Mouse (Mus musculus) liver, embryonic 13.5 days (tissue): Measurements from ENCODE around the gene Kank2. TPM values are rescaled to one million over a fixed set of nuclear protein-coding genes. Genes with fewer than 3 reads are reported as not detected.

Experiments used
- ATAC-seq: fragments of 200-750 bp; cut with Nextera tagmentation; 2 replicates; pipeline ENCODE4 v1.8.0; 2017; ENCODE audit warnings: low read depth, mild to moderate bottlenecking, moderate number of reproducible peaks, moderate library complexity
- DNase-seq: peaks from one replicate; pipeline ENCODE4 v3.0.0; 2022
- H3K27ac ChIP-seq: fragments of 300-500 bp; sonication (generic); 2 replicates; pipeline ENCODE4 v1.5.1; 2015; ENCODE audit warnings: moderate library complexity, mild to moderate bottlenecking, inconsistent platforms
- H3K27me3 ChIP-seq: fragments of 300-500 bp; sonication (generic); 2 replicates; pipeline ENCODE4 v1.6.1; 2015; ENCODE audit warnings: mild to moderate bottlenecking, inconsistent platforms
- H3K36me3 ChIP-seq: fragments of 300-500 bp; sonication (generic); 2 replicates; pipeline ENCODE4 v1.6.1; 2015; ENCODE audit warnings: mild to moderate bottlenecking, inconsistent platforms
- H3K4me1 ChIP-seq: fragments of 300-500 bp; sonication (generic); replicated peaks from 2 replicates; pipeline ENCODE4 v1.6.1; 2015; ENCODE audit warnings: inconsistent platforms
- H3K4me2 ChIP-seq: fragments of 300-500 bp; sonication (generic); 2 replicates; pipeline ENCODE4 v1.6.1; 2015; ENCODE audit warnings: inconsistent platforms, mild to moderate bottlenecking, moderate library complexity
- H3K4me3 ChIP-seq: fragments of 300-500 bp; sonication (generic); replicated peaks from 2 replicates; pipeline ENCODE4 v1.5.1; 2015; ENCODE audit warnings: mild to moderate bottlenecking, inconsistent platforms
- H3K9ac ChIP-seq: fragments of 300-500 bp; sonication (generic); 2 replicates; pipeline ENCODE4 v1.6.1; 2015; ENCODE audit warnings: mild to moderate bottlenecking, inconsistent platforms
- H3K9me3 ChIP-seq: fragments of 300-500 bp; sonication (generic); replicated peaks from 2 replicates; pipeline ENCODE4 v1.6.1; 2016; ENCODE audit warnings: inconsistent platforms
- WGBS: fragments of 180-500 bp; shearing (Covaris S2); methylation state at CpG from one replicate; pipeline ENCODE4 v1.1.7; 2015; ENCODE audit not compliant: insufficient replicate concordance; 5-methylcytosine and 5-hydroxymethylcytosine counted together
- polyA plus RNA-seq: library from polyadenylated mRNA; unstranded; fragments of >200 nt; fragmentation: Nextera tagmentation; extraction: Ambion mirVana; gene quantifications from 2 replicates; pipeline ENCODE4 v1.2.1, GENCODE M21; 2015

Kank2 gene
- polyA plus RNA-seq, 1 experiment from 2014 or later: 2.6 TPM

DNA sequence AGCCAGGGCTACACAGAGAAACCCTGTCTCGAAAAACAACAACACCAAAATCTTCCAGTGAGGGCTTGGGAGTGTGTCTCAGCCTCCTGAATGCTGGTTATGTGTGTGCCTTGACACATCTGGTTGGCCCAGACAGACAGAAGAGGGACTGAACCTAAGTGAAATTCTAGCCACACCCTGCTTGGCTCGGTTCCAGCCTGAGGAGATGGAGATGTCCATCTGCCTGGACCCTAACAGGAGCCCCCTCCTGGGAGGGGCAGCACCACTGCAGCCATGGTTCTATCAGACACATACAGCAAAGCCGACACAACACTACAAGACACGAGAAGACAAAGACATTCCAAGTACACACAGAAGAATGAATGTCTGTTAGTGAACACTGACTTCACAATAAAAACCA, 19.6 kb upstream of the Kank2 start:
- no peak overlapping the region for H3K27ac ChIP-seq
- ATAC-seq (no peak), DNase-seq (no peak)
- no peaks in the 10 kb centered on the region for H3K27me3 ChIP-seq
- no peak overlapping the region for H3K4me3 ChIP-seq
- H3K36me3 ChIP-seq: 0 out of 2 replicates have a peak, but pooled peaks cover 4% of the 10 kb centered on the region
- H3K9ac ChIP-seq: no peak overlapping the region
- peaks cover 18% of the 10 kb centered on the region for H3K4me1 ChIP-seq
- no peaks in the 10 kb centered on the region for H3K9me3 ChIP-seq
- WGBS: 51% methylated on average over 4 of the region's 4 CpGs
- no peak overlapping the region for H3K4me2 ChIP-seq

DNA sequence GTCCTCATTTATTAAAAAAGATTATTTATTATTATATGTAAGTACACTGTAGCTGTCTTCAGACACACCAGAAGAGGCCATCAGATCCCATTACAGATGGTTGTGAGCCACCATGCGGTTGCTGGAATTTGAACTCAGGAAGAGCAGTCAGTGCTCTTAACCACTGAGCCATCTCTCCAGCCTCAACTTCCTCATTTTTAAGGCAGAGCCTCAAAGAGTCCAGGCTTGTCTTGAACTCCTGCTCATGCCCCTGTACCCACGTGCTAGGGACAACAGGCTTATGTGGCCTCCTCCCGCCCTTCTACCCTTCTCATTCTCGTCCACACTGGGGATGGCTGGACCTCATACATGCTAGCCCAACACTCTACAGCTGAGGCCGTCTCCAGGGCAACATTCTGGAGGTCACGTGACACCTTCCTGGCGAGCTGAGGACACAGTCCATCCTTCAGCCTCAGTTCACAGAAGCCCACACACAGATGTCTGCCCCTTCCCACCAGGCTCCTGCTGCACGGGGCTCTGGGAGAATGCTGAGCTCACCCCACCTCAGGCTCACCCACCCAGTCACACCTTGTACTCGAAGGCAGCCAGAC, 18.3 kb upstream of the Kank2 start:
- Histone ChIP-seq H3K27me3 (no peaks in the 10 kb centered on the region), H3K4me3 (no peak overlapping the region), H3K36me3 (0 out of 2 replicates have a peak, but pooled peaks cover 4% of the 10 kb centered on the region), H3K4me2 (no peak overlapping the region), H3K4me1 (peaks cover 18% of the 10 kb centered on the region), H3K9ac (no peak overlapping the region), H3K9me3 (no peaks in the 10 kb centered on the region), H3K27ac (no peak overlapping the region)
- no peak for DNase-seq
- WGBS: 45% methylated on average over 9 of the region's 9 CpGs
- ATAC-seq: peak; percentile 50; the same call in 1 of the 2 replicates

DNA sequence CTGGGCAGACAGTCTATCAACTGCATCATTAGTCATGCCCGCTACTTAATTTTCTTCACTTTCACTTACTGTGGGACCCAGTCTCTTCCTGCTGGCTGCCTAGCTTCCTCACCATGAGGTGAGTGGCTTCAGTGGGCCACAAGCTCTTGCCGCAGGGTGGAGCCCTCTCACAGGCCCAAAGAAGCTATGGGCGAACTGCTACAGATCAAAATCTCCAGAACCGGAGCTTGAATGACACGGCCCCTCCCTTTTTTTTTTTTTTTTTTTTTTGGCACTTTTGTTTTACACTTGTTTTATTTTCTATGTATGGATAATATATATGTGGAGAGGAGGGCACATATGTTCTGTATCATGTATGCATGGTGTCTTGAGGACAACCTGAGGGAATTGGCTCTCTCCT, 12.6 kb upstream of the Kank2 start:
- H3K9ac ChIP-seq: no peak overlapping the region
- H3K4me3 ChIP-seq: no peak overlapping the region
- H3K27ac ChIP-seq: no peak overlapping the region
- no peak for DNase-seq
- no peaks in the 10 kb centered on the region for H3K27me3 ChIP-seq
- 55% methylated on average over 5 of the region's 5 CpGs for WGBS
- peaks cover 14% of the 10 kb centered on the region for H3K4me1 ChIP-seq
- H3K4me2 ChIP-seq: no peak overlapping the region
- no peak for ATAC-seq
- 0 out of 2 replicates have a peak, but pooled peaks cover 4% of the 10 kb centered on the region for H3K36me3 ChIP-seq
- H3K9me3 ChIP-seq: no peaks in the 10 kb centered on the region

DNA sequence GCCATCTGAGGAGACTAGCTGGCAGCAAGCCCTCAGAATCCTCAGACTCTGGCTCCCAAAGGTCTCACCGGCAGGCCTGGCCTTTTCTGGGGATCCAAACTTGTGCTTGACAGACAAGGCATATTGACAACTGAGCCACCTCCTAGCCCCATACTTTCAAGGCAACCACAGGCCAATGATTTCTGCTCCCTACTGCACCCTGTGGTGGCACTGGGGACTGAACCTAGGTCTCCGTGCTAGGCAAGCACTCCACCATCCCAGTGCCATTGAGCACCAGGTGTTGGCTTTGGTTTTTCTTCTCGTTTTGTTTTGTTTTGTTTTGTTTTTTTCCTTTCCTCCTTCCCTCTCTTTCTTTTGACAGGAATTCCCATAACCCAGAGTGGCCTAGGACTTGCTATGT, 10.0 kb upstream of the Kank2 start:
- ATAC-seq (no peak), DNase-seq (no peak)

DNA sequence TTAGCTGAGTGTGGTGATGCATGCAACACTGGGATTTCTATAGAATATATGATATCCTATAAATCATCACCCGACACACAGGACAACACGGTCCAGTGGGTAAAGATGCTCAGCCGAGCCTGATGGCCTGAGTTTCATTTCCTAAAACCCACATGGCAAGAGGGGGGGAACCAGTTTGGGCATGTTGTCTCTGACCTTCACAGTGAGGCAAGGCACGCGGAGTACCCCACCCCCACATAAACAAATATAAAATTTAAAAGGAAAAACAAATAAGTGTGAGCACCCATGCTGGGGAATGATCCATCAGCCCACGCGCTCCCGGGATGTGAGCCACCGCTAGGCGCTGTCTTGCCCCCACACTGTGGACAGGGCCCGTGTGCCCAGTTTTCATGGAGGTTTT, 8.4 kb upstream of the Kank2 start:
- H3K4me3 ChIP-seq: no peak overlapping the region
- H3K27me3 ChIP-seq: no peaks in the 10 kb centered on the region
- no peak overlapping the region for H3K4me2 ChIP-seq
- WGBS: 77% methylated on average over 11 of the region's 11 CpGs
- peak overlapping the region; percentile 73 for H3K27ac ChIP-seq
- H3K4me1 ChIP-seq: peaks cover 26% of the 10 kb centered on the region
- ATAC-seq: no peak
- no peaks in the 10 kb centered on the region for H3K36me3 ChIP-seq
- H3K9me3 ChIP-seq: no peaks in the 10 kb centered on the region
- no peak for DNase-seq
- H3K9ac ChIP-seq: no peak overlapping the region

More for the DNA sequence above, 10.0 kb upstream of the Kank2 start:
- H3K4me1 ChIP-seq: peaks cover 26% of the 10 kb centered on the region
- no peaks in the 10 kb centered on the region for H3K27me3 ChIP-seq
- H3K4me2 ChIP-seq: no peak overlapping the region
- H3K36me3 ChIP-seq: no peaks in the 10 kb centered on the region
- no peak overlapping the region for H3K4me3 ChIP-seq
- no peaks in the 10 kb centered on the region for H3K9me3 ChIP-seq
- 47% methylated on average over 3 of the region's 3 CpGs for WGBS
- peak overlapping the region; percentile 39; the same call in 1 of the 2 replicates for H3K27ac ChIP-seq
- no peak overlapping the region for H3K9ac ChIP-seq

DNA sequence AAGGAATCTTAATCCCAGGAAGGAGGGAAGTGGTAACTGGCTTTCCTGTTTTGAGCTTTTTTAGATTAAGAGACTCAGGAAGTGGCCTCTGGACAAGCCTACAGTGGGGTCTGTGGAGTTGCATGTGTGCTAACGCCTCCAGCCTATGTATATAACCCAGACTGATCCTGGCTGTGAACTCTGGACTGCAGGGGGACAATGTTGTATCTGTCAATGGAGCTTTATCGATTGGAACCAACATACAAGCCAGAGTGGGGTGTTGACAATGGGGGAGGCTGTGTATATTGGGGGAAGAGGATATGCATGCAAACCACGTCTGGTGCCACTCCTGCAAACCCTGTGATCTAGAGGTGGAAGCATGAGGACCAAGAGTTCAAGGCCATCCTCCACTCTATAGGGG, 7.8 kb upstream of the Kank2 start:
- WGBS: 23% methylated on average over 3 of the region's 3 CpGs
- H3K4me1 ChIP-seq: peaks cover 26% of the 10 kb centered on the region
- ATAC-seq (peak; percentile 76), DNase-seq (no peak)
- H3K9me3 ChIP-seq: no peaks in the 10 kb centered on the region
- no peak overlapping the region for H3K4me2 ChIP-seq
- H3K9ac ChIP-seq: no peak overlapping the region
- peak overlapping the region; percentile 73 for H3K27ac ChIP-seq
- H3K27me3 ChIP-seq: no peaks in the 10 kb centered on the region
- no peak overlapping the region for H3K4me3 ChIP-seq
- H3K36me3 ChIP-seq: no peaks in the 10 kb centered on the region

DNA sequence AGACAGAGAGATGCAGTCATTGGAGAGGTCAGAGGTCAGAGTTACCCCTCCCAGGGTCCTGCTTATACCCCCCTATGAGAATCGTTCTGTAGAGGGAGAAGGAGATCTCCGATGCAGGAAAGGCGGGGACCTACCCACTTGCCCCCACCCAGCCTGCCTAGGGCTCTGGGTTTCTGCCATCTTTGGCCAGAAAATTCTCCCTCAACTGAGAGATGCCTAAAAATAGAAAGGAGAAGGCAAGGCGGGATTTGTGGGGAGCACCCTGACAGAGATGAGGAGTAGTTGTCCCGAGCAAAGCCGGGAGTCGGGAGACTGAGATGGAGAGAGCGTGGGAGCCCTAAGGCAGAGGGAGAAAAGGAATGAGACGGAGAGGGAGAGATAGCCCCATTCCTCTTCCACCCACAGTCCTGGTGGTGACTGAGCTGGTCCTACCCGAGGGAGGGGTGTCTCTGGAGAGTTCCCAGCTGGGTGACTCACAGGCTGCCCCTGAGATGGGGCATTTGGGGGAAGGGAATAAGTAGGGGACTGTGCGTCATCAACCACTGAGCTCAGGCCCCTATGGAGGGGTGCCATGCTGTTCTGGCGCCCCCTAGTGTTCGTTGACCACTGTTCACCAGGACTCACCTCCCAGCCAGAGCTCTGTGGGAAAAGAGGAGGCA, 5.6 kb upstream of the Kank2 start:
- ATAC-seq: peak; percentile 56
- WGBS: 35% methylated on average over 13 of the region's 13 CpGs
- H3K27me3 ChIP-seq: no peaks in the 10 kb centered on the region
- DNase-seq: peak; percentile 51
- peaks cover 33% of the 10 kb centered on the region for H3K4me1 ChIP-seq
- no peak overlapping the region for H3K27ac ChIP-seq
- no peak overlapping the region for H3K4me3 ChIP-seq
- no peak overlapping the region for H3K4me2 ChIP-seq
- no peaks in the 10 kb centered on the region for H3K9me3 ChIP-seq
- H3K36me3 ChIP-seq: no peaks in the 10 kb centered on the region
- no peak overlapping the region for H3K9ac ChIP-seq

DNA sequence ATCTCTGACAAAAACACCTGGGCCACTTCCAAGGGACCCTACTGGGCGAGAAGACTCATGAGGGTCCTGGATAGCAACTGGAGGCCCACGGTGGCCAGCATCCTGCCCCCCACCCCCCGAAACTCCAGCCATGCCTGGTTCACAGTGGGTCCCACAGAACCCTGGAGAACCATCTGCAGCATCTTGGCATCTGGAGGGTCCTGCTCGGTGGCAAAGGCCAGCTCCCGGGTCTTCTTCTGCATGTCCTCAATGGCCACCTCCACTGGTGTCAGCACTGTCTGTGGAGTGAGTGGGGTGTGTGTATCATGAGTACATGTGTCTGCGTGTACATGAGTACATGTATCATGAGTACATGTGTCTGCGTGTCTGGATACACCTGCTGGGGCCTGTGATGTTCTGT, 3.0 kb upstream of the Kank2 start:
- no peaks in the 10 kb centered on the region for H3K9me3 ChIP-seq
- H3K27me3 ChIP-seq: peaks cover 13% of the 10 kb centered on the region; the same call in 1 of the 2 replicates
- H3K36me3 ChIP-seq: no peaks in the 10 kb centered on the region
- H3K4me1 ChIP-seq: peaks cover 48% of the 10 kb centered on the region
- H3K4me2 ChIP-seq: no peak overlapping the region
- H3K27ac ChIP-seq: no peak overlapping the region
- no peak for ATAC-seq
- H3K9ac ChIP-seq: no peak overlapping the region
- WGBS: 64% methylated on average over 7 of the region's 7 CpGs
- no peak for DNase-seq
- H3K4me3 ChIP-seq: no peak overlapping the region

DNA sequence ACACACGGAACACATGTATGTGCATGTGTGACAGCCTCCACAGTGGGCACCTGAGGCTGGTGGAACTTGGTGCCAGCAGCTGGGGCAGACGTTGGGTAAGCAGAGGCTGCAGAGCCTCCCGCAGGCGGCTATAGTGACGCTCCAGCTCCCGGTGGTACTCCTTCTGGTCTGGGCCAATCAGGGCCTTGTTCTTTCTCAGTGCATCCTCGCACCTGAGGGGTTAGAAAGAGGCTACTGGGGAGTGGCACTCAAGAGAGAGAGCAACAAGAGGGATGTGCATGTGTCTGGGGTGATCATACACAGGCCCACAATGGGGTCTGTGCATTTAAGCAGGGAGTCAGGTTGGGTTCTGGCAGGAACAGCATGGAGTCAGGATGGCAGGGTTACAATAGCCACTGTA, 2.6 kb upstream of the Kank2 start:
- no peak overlapping the region for H3K27ac ChIP-seq
- H3K4me3 ChIP-seq: no peak overlapping the region
- H3K9me3 ChIP-seq: no peaks in the 10 kb centered on the region
- H3K9ac ChIP-seq: no peak overlapping the region
- peaks cover 48% of the 10 kb centered on the region for H3K4me1 ChIP-seq
- WGBS: 74% methylated on average over 7 of the region's 7 CpGs
- H3K4me2 ChIP-seq: no peak overlapping the region
- H3K36me3 ChIP-seq: no peaks in the 10 kb centered on the region
- H3K27me3 ChIP-seq: peaks cover 13% of the 10 kb centered on the region; the same call in 1 of the 2 replicates
- DNase-seq (no peak), ATAC-seq (no peak)

DNA sequence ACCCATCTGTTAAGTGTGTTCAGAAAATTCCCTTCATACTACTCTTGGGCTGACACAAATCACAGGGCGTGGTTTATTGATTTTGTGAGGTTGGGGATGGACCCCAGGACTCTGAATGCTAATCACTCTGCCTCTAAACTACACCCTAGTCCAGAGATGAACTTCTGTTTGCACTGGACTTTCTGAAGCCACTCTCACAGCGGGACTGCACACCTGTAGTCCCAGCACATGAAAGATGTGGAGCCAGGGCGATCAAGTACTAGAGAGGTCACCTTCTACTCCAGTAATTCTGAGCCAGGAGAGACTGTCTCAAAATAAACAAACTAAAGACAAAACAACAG, 436 bp upstream of the Kank2 start:
- Histone ChIP-seq H3K9me3 (no peaks in the 10 kb centered on the region), H3K27ac (peak overlapping the region; percentile 60; the same call in 1 of the 2 replicates), H3K27me3 (peaks cover 13% of the 10 kb centered on the region; the same call in 1 of the 2 replicates), H3K36me3 (peaks cover 17% of the 10 kb centered on the region), H3K4me3 (peak overlapping the region; percentile 67), H3K4me1 (peaks cover 37% of the 10 kb centered on the region), H3K4me2 (peak overlapping the region; percentile 77), H3K9ac (no peak overlapping the region)
- ATAC-seq (peak; percentile 42), DNase-seq (no peak)
- WGBS: 44% methylated on average over 3 of the region's 3 CpGs

DNA sequence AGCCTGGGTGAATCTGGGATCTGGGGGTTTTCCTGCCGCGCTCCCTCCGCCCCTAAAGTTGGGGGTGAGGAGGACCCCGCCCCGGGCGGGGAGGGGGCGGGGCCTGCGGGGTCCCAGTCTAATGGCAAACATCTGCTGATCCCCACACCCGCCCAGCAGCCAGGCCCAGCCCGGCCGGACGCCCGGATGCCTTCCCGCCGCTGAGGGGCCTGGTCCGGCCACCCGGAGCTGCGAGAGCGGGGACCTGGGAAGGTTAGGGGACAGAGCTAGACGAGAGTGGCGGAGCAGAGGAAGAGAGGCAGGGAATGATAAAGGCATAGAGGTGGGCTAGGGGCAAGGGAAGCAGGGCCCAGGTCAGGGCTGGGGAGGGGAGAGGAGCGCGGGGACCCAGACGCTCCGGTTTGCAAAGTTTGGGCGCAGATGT, 611 bp downstream of the Kank2 start:
- peaks cover 38% of the 10 kb centered on the region for H3K4me1 ChIP-seq
- H3K4me2 ChIP-seq: peak overlapping the region; percentile 77
- H3K9ac ChIP-seq: peak overlapping the region; percentile 65
- peak; percentile 37 for ATAC-seq
- H3K36me3 ChIP-seq: peaks cover 26% of the 10 kb centered on the region
- peak overlapping the region; percentile 60; the same call in 1 of the 2 replicates for H3K27ac ChIP-seq
- DNase-seq: peak; percentile 30
- WGBS: under 1% methylated on average over 26 of the region's 26 CpGs
- peak overlapping the region; percentile 67 for H3K4me3 ChIP-seq
- H3K27me3 ChIP-seq: peaks cover 13% of the 10 kb centered on the region; the same call in 1 of the 2 replicates
- H3K9me3 ChIP-seq: no peaks in the 10 kb centered on the region
